Mouse (Mus musculus) ES-Bruce4 (cell line): Measurements from ENCODE around the gene Dolpp1.
A peak's percentile ranks its signal among the peaks of the same experiment; 100 is the strongest.

Experiments used
- CTCF ChIP-seq: IDR thresholded peaks from one replicate; pipeline ENCODE4 v1.8.1; 2011; ENCODE audit warnings: low read depth, low read length
- POLR2A ChIP-seq: IDR thresholded peaks from one replicate; pipeline ENCODE4 v1.8.1; 2011; ENCODE audit warnings: low read length; ENCODE audit not compliant: insufficient read depth

DNA sequence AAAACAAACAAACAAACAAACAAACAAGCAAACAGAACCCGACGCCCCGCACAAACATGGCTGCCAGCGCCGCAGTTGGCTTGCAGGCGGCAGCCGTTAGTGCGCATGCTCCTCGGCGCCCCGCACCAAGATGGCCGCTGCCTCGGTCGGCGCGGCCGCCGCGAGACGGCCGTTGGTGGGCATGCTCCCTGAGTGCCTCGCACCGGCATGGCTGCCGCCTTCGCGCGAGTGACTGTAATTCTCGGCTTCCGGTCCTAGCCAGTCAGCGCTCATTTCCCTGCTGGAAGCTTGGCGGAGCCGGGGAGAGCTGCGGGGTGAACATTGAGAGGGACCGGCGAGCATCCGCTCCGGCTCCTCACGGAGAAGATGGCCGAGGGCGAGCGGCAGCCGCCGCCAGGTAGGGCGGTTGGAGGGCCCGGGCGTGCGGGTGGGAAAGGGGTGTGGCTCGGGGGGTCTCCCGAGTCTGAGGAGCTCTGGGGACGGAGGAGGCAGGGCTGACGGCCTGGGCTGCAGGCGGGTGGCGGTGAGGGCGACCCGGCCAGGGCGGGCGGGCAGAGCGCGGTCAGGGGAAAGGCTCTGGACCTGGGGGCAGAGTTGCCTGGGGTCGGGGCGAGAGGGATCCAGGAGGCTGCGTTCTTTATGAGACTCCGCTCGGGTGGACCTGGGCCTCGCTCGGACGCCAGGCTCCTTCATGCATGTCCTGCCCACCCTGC is 24.0 kb downstream of the Dolpp1 start, which contains the start of gene Ptpa:
- TF ChIP-seq CTCF = no peak
- peak; percentile 98 for TF ChIP-seq POLR2A
